Mouse (Mus musculus): Measurements from ENCODE around the gene Olfr1265. TPM values are rescaled to one million over a fixed set of nuclear protein-coding genes. Genes with fewer than 3 reads are reported as not detected.

Olfr1265 gene
- polyA plus RNA-seq (2021; fragmentation: Nextera tagmentation): not detected in 2 replicates
- long read RNA-seq, experiment 1: 0 reads
- long read RNA-seq, experiment 2: 0 reads

DNA sequence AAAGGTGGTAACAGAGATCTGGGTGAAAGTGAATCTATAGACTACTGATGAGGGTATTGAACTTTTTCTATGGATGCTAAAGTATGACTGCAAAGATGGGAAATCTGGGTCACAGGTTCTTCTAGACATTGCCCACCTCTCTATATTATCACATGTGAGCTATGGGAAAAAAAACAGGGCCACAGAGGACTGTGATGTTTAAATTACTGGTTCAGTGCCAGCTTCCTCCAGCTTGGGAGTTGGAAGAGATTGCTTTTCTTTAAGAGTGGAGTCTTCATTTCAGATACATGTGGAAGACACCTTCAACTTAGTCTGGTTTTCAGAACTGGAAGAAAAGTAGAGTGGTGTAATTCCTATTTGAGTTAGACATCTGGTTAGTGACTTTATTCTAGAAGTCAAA lies at the start of gene Olfr1265:
Gene Olfr1265 (plus strand): TSS at position 301 of the 400 bp plus-strand sequence.

DNA sequence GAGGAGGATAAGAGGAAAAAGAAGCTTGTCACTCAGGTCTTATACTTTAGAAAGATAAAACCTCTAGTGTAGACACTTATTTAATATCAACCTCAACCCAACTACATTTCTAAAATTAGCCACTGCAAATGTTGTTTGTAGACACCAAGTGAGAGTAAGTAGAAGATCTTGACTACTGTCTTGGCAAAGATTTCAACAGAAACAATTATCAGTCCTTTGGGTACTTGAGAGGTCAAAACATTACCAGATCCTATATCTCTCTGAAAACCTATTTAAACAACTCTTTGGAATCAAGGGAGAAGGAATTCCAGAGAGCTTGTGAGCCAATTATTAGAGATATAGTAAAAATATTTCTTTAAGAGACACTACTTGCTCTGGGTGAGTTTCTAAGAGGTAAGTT lies 44.2 kb upstream of the Olfr1265 start, which contains the start of gene Olfr1261:
Gene Olfr1261 (plus strand): TSS at position 301 of the 400 bp plus-strand sequence.

DNA sequence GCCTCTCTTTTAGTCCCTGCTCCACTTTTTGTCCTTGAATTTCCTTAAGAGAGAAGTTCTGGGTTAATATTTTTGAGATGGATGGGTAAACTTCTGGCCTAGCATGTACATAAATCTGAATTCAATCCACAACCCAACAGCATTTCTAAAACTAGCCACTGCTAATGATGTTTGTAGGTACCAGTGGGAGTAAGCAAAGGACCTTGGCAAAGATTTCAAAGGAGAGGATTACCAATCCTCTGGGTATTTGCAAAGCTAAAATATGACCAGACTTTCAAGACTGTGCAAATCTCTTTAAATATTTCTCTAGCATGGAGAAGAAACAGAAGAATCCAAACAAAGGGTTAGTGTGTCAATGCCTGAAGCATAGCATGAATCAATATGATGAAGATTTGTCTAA lies 35.3 kb upstream of the Olfr1265 start, which contains the start of gene Olfr1262:
Gene Olfr1262 (plus strand): TSS at position 301 of the 400 bp plus-strand sequence.

DNA sequence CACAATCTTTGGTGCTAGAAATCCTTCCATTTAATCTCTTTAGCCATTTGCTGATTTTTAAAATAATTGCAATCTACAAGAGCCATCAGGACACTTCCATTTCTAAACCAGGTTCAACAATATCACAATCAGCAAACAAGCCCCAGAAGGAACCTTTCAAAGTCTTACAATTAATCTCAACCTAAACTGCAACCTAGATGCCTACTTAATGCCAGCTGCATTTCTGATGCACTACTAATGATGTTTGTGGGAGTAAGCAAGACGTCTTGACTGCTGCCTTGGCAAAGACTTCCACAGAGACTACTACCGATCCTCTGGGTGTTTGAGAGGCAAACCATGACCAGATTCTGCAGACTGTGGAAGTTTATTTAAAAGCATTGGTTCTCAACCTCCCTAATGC lies 23.3 kb upstream of the Olfr1265 start, which contains the start of gene Olfr1263:
Gene Olfr1263 (plus strand): TSS at position 301 of the 400 bp plus-strand sequence.

DNA sequence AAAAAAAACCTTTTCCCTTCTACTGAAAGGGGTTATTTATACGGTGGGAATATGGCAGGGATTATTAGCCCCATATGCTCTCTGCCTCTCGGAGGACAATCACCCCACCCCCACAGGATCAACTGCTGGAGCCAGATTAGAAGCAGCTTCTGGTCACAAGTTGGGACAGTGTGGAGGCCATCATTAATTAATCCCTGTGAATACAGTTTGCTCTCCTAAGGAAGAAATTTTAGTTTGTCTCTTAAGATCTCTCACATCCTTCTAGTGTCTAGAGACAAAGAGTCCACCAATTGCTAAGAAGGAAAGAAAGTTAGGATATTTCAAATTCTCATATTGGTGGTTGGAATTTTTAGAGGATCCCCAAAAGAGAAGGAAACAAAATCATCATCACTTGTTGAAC lies 9.7 kb upstream of the Olfr1265 start, which contains the start of gene Olfr1264:
Gene Olfr1264 (minus strand): TSS at position 101 of the 400 bp plus-strand sequence.

DNA sequence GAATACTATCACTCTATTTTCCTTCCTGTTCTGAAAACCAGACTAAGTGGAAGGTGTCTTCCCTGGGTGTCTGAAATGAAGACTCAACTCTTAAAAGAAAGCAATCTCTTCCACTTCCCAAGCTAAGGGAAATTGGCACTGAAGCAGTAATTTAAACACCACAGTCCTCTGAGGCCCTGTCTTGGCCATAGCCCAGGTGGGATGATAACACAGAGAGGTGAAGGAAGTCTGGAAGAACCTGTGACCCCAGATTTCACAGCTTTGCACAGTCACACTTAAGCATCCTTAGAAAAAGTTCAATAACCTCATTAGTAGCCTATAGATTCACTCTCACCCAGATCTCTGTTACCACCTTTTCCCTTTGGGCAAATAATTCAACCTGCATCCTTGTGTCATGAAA lies 28.4 kb downstream of the Olfr1265 start, which contains the start of gene Olfr140:
Gene Olfr140 (minus strand): TSS at position 101 of the 400 bp plus-strand sequence.

Other genes with a start within 250 kb of the Olfr1265 start
- gene Olfr1254, start 241.7 kb upstream of the Olfr1265 start, polyA plus RNA-seq (2021; fragmentation: Nextera tagmentation): not detected in 2 replicates
- not detected in 2 replicates for gene Olfr1255, start 223.3 kb upstream of the Olfr1265 start, polyA plus RNA-seq (2021; fragmentation: Nextera tagmentation)
- not detected in 2 replicates for gene Olfr1256, start 193.8 kb upstream of the Olfr1265 start, polyA plus RNA-seq (2021; fragmentation: Nextera tagmentation)
- gene Olfr48, start 187.1 kb upstream of the Olfr1265 start, polyA plus RNA-seq (2021; fragmentation: Nextera tagmentation): not detected in 2 replicates
- not detected in 2 replicates for gene Olfr1257, start 156.9 kb upstream of the Olfr1265 start, polyA plus RNA-seq (2021; fragmentation: Nextera tagmentation)
- 0.01 TPM in 1 of 2 replicates, not detected in the other for gene Olfr1258, start 108.0 kb upstream of the Olfr1265 start, polyA plus RNA-seq (2021; fragmentation: Nextera tagmentation)
- gene Olfr1259, start 86.7 kb upstream of the Olfr1265 start, polyA plus RNA-seq (2021; fragmentation: Nextera tagmentation): not detected in 2 replicates
- not detected in 2 replicates for gene Olfr1260, start 61.0 kb upstream of the Olfr1265 start, polyA plus RNA-seq (2021; fragmentation: Nextera tagmentation)
- not detected in 2 replicates for gene Olfr1261, start 44.1 kb upstream of the Olfr1265 start, polyA plus RNA-seq (2021; fragmentation: Nextera tagmentation)
- gene Olfr1262, start 35.2 kb upstream of the Olfr1265 start, polyA plus RNA-seq (2021; fragmentation: Nextera tagmentation): not detected in 2 replicates
- gene Olfr1263, start 23.2 kb upstream of the Olfr1265 start, polyA plus RNA-seq (2021; fragmentation: Nextera tagmentation): not detected in 2 replicates
- gene Olfr1264, start 9.8 kb upstream of the Olfr1265 start, polyA plus RNA-seq (2021; fragmentation: Nextera tagmentation): not detected in 2 replicates
- not detected in 2 replicates for gene Olfr140, start 28.3 kb downstream of the Olfr1265 start, polyA plus RNA-seq (2021; fragmentation: Nextera tagmentation)
- gene Olfr1269, start 86.1 kb downstream of the Olfr1265 start, polyA plus RNA-seq (2021; fragmentation: Nextera tagmentation): not detected in 2 replicates
- gene Olfr32, start 107.0 kb downstream of the Olfr1265 start, polyA plus RNA-seq (2021; fragmentation: Nextera tagmentation): not detected in 2 replicates
- not detected in 2 replicates for gene Olfr1270, start 117.8 kb downstream of the Olfr1265 start, polyA plus RNA-seq (2021; fragmentation: Nextera tagmentation)
- not detected in 2 replicates for gene Olfr1506, start 189.2 kb downstream of the Olfr1265 start, polyA plus RNA-seq (2021; fragmentation: Nextera tagmentation)
- not detected in 2 replicates for gene Olfr142, start 222.3 kb downstream of the Olfr1265 start, polyA plus RNA-seq (2021; fragmentation: Nextera tagmentation)
- gene Olfr1271, start 235.7 kb downstream of the Olfr1265 start, polyA plus RNA-seq (2021; fragmentation: Nextera tagmentation): not detected in 2 replicates

All from left cerebral cortex, adult 6 months (tissue).